Mouse (Mus musculus) megakaryocyte, embryonic 14.5 days (primary cell): ENCODE results near the gene Hus1. TPM values are rescaled to one million over a fixed set of nuclear protein-coding genes. Genes with fewer than 3 reads are reported as not detected.

Source experiments
- H3K27me3 ChIP-seq: replicated peaks from 2 replicates; pipeline ENCODE3; 2012; ENCODE audit warnings: inconsistent platforms
- H3K36me3 ChIP-seq: replicated peaks from 2 replicates; pipeline ENCODE3; 2012; ENCODE audit warnings: low read length, inconsistent platforms, mixed read lengths
- H3K4me1 ChIP-seq: 2 replicates; pipeline ENCODE4 v1.6.1; 2012; ENCODE audit warnings: inconsistent platforms
- H3K4me3 ChIP-seq: replicated peaks from 2 replicates; pipeline ENCODE3; 2012; ENCODE audit warnings: moderate library complexity, mild to moderate bottlenecking, inconsistent platforms
- H3K9me3 ChIP-seq: 2 replicates; pipeline ENCODE4 v1.6.1; 2012; ENCODE audit warnings: inconsistent platforms
- FLI1 ChIP-seq: IDR thresholded peaks from 2 replicates; pipeline ENCODE4 v1.6.1; 2012; ENCODE audit warnings: low read length, inconsistent platforms, mixed read lengths
- GATA1 ChIP-seq: IDR thresholded peaks from 3 replicates; pipeline ENCODE4 v1.6.1; 2012; ENCODE audit warnings: mixed read lengths, low read length, inconsistent platforms, borderline replicate concordance
- polyA plus RNA-seq: library from polyadenylated mRNA; stranded (reverse); fragments of >175 nt; gene quantifications from 2 replicates; pipeline ENCODE4 v1.2.3, GENCODE M21; 2012; ENCODE audit warnings: low replicate concordance; ENCODE audit not compliant: insufficient read depth

The Hus1 gene
- polyA plus RNA-seq, 1 experiment: 1.5 TPM

- H3K9me3 ChIP-seq: no peaks in the 10 kb centered on the region
- H3K4me3 ChIP-seq: no peak overlapping the region
- no peaks in the 10 kb centered on the region for H3K36me3 ChIP-seq
- peaks cover 32% of the 10 kb centered on the region for H3K4me1 ChIP-seq
- H3K27me3 ChIP-seq: peaks cover 9% of the 10 kb centered on the region
- TF ChIP-seq GATA1: no peak
- TF ChIP-seq FLI1: no peak
Observed at GRCm38 (mm10) chr11:9046546-9046945, 35.6 kb upstream of the Hus1 start.

GRCm38 (mm10) chr11:9031530-9031929 lies 20.5 kb upstream of the Hus1 start:
- Histone ChIP-seq H3K4me3 (no peak overlapping the region), H3K36me3 (no peaks in the 10 kb centered on the region), H3K27me3 (peaks cover 6% of the 10 kb centered on the region), H3K4me1 (no peaks in the 10 kb centered on the region), H3K9me3 (no peaks in the 10 kb centered on the region)
- TF ChIP-seq GATA1 (no peak), FLI1 (no peak)

- H3K27me3 ChIP-seq: peaks cover 5% of the 10 kb centered on the region
Observed at GRCm38 (mm10) chr11:9025211-9025610, 14.2 kb upstream of the Hus1 start.

GRCm38 (mm10) chr11:9024782-9025181 lies 13.8 kb upstream of the Hus1 start:
- peaks cover 5% of the 10 kb centered on the region for H3K27me3 ChIP-seq
- no peak for TF ChIP-seq FLI1
- TF ChIP-seq GATA1: no peak
- H3K4me3 ChIP-seq: no peak overlapping the region
- no peaks in the 10 kb centered on the region for H3K36me3 ChIP-seq
- H3K9me3 ChIP-seq: no peaks in the 10 kb centered on the region
- no peaks in the 10 kb centered on the region for H3K4me1 ChIP-seq

More at GRCm38 (mm10) chr11:9025211-9025610, 14.2 kb upstream of the Hus1 start:
- TF ChIP-seq GATA1 (no peak), FLI1 (no peak)
- Histone ChIP-seq H3K4me3 (no peak overlapping the region), H3K4me1 (no peaks in the 10 kb centered on the region), H3K9me3 (no peaks in the 10 kb centered on the region), H3K36me3 (no peaks in the 10 kb centered on the region)

GRCm38 (mm10) chr11:9020207-9020606 lies 9.2 kb upstream of the Hus1 start:
- TF ChIP-seq GATA1 (no peak), FLI1 (no peak)
- H3K9me3 ChIP-seq: no peaks in the 10 kb centered on the region
- H3K4me1 ChIP-seq: no peaks in the 10 kb centered on the region
- H3K36me3 ChIP-seq: no peaks in the 10 kb centered on the region
- H3K27me3 ChIP-seq: no peaks in the 10 kb centered on the region
- no peak overlapping the region for H3K4me3 ChIP-seq

GRCm38 (mm10) chr11:9018491-9019267 lies 7.7 kb upstream of the Hus1 start:
- TF ChIP-seq FLI1 (no peak), GATA1 (no peak)
- Histone ChIP-seq H3K27me3 (peaks cover 1% of the 10 kb centered on the region), H3K36me3 (no peaks in the 10 kb centered on the region), H3K4me3 (no peak overlapping the region), H3K4me1 (no peaks in the 10 kb centered on the region), H3K9me3 (no peaks in the 10 kb centered on the region)

GRCm38 (mm10) chr11:9014740-9015139 lies 3.7 kb upstream of the Hus1 start:
- no peak overlapping the region for H3K4me3 ChIP-seq
- peaks cover 8% of the 10 kb centered on the region for H3K4me1 ChIP-seq
- H3K9me3 ChIP-seq: no peaks in the 10 kb centered on the region
- TF ChIP-seq GATA1: no peak
- TF ChIP-seq FLI1: no peak
- no peaks in the 10 kb centered on the region for H3K36me3 ChIP-seq
- peaks cover 1% of the 10 kb centered on the region for H3K27me3 ChIP-seq

GRCm38 (mm10) chr11:9011348-9011747 lies 357 bp upstream of the Hus1 start:
- Histone ChIP-seq H3K36me3 (peaks cover 23% of the 10 kb centered on the region), H3K9me3 (no peaks in the 10 kb centered on the region), H3K4me1 (peaks cover 13% of the 10 kb centered on the region), H3K27me3 (peaks cover 1% of the 10 kb centered on the region), H3K4me3 (peak overlapping the region; percentile 92)
- TF ChIP-seq GATA1 (no peak), FLI1 (no peak)

GRCm38 (mm10) chr11:9010416-9010815 lies 575 bp downstream of the Hus1 start:
- no peaks in the 10 kb centered on the region for H3K9me3 ChIP-seq
- H3K4me3 ChIP-seq: peak overlapping the region; percentile 92
- peaks cover 32% of the 10 kb centered on the region for H3K36me3 ChIP-seq
- H3K27me3 ChIP-seq: peaks cover 1% of the 10 kb centered on the region
- peaks cover 13% of the 10 kb centered on the region for H3K4me1 ChIP-seq
- TF ChIP-seq GATA1 (no peak), FLI1 (no peak)

GRCm38 (mm10) chr11:9008761-9009160 lies 2.2 kb downstream of the Hus1 start:
- Histone ChIP-seq H3K27me3 (no peaks in the 10 kb centered on the region), H3K4me1 (peaks cover 13% of the 10 kb centered on the region), H3K4me3 (no peak overlapping the region), H3K36me3 (peaks cover 48% of the 10 kb centered on the region), H3K9me3 (no peaks in the 10 kb centered on the region)
- TF ChIP-seq GATA1: no peak
- TF ChIP-seq FLI1: no peak
